Mouse (Mus musculus) gastrocnemius, postnatal 25 days (tissue): ENCODE measurements around the gene Lrrc4. TPM values are rescaled to one million over a fixed set of nuclear protein-coding genes. Genes with fewer than 3 reads are reported as not detected.
A peak's percentile ranks its signal among the peaks of the same experiment; 100 is the strongest.

Experiments used
- DNase-seq: peaks from one replicate; pipeline ENCODE4 v3.0.0; 2022
- long read RNA-seq, 2 experiments: library from polyadenylated mRNA; stranded (forward); transcript quantifications; one replicate each; pipeline ENCODE4 v2.0.0; 2021
- total RNA-seq, 2 experiments: library from RNA; stranded (reverse); gene quantifications; 1 replicate in 1 of 2; 2 replicates in 1 of 2; pipeline ENCODE4 v1.2.3; 2021

Lrrc4 gene
- total RNA-seq: under 1 TPM; 0.19 to 0.49 TPM
- long read RNA-seq, experiment 1, partial matches to known transcripts: 0 of 6 reads
- long read RNA-seq, experiment 1, other reads (novel, unspliced or antisense): 6 of 6 reads
- long read RNA-seq, experiment 2, partial matches to known transcripts: 0 of 2 reads
- long read RNA-seq, experiment 2, other reads (novel, unspliced or antisense): 2 of 2 reads

- no peak for DNase-seq
These were observed at the start of gene Lrrc4 for GRCm38 (mm10) chr6:28831011-28831853. TSS of gene Lrrc4 (minus strand) at chr6:28831747.

GRCm38 (mm10) chr6:28880909-28881308, 49.4 kb upstream of the Lrrc4 start:
- no peak for DNase-seq

GRCm38 (mm10) chr6:28879315-28879714, 47.8 kb upstream of the Lrrc4 start:
- no peak for DNase-seq

- no peak for DNase-seq
These were observed 46.6 kb upstream of the Lrrc4 start for GRCm38 (mm10) chr6:28877945-28878666.

- no peak for DNase-seq
These were observed 44.9 kb upstream of the Lrrc4 start for GRCm38 (mm10) chr6:28876492-28876891.

GRCm38 (mm10) chr6:28875333-28875732, 43.8 kb upstream of the Lrrc4 start:
- DNase-seq: no peak

- DNase-seq: no peak
These were observed 43.2 kb upstream of the Lrrc4 start for GRCm38 (mm10) chr6:28874759-28875158.

GRCm38 (mm10) chr6:28874053-28874452, 42.5 kb upstream of the Lrrc4 start:
- DNase-seq: peak; percentile 26

- DNase-seq: no peak
These were observed 40.9 kb upstream of the Lrrc4 start for GRCm38 (mm10) chr6:28872421-28872795.

- no peak for DNase-seq
These were observed 40.3 kb upstream of the Lrrc4 start for GRCm38 (mm10) chr6:28871725-28872420.

GRCm38 (mm10) chr6:28867516-28868251, 36.1 kb upstream of the Lrrc4 start:
- no peak for DNase-seq

- no peak for DNase-seq
These were observed 34.7 kb upstream of the Lrrc4 start for GRCm38 (mm10) chr6:28866206-28866605.

- DNase-seq: no peak
These were observed 33.6 kb upstream of the Lrrc4 start for GRCm38 (mm10) chr6:28865112-28865511.

- DNase-seq: peak; percentile 36
These were observed 33.1 kb upstream of the Lrrc4 start for GRCm38 (mm10) chr6:28864684-28865083.

- no peak for DNase-seq
These were observed 30.8 kb upstream of the Lrrc4 start for GRCm38 (mm10) chr6:28862304-28862703.

GRCm38 (mm10) chr6:28860922-28861321, 29.4 kb upstream of the Lrrc4 start:
- DNase-seq: no peak

- no peak for DNase-seq
These were observed 28.9 kb upstream of the Lrrc4 start for GRCm38 (mm10) chr6:28860450-28860849.

GRCm38 (mm10) chr6:28859094-28859493, 27.5 kb upstream of the Lrrc4 start:
- no peak for DNase-seq

- no peak for DNase-seq
These were observed 25.9 kb upstream of the Lrrc4 start for GRCm38 (mm10) chr6:28857198-28858180.

- no peak for DNase-seq
These were observed 25.2 kb upstream of the Lrrc4 start for GRCm38 (mm10) chr6:28856789-28857188.
